Mouse (Mus musculus) ES-Bruce4 (cell line): ENCODE results near the gene Ctdnep1.

Experiments
- CTCF ChIP-seq: IDR thresholded peaks from one replicate; pipeline ENCODE4 v1.8.1; 2011; ENCODE audit warnings: low read depth, low read length
- EP300 ChIP-seq: IDR thresholded peaks from 2 replicates; pipeline ENCODE4 v1.6.1; 2011; ENCODE audit warnings: low read depth, low read length; ENCODE audit not compliant: insufficient read depth
- POLR2A ChIP-seq: IDR thresholded peaks from one replicate; pipeline ENCODE4 v1.8.1; 2011; ENCODE audit warnings: low read length; ENCODE audit not compliant: insufficient read depth

DNA sequence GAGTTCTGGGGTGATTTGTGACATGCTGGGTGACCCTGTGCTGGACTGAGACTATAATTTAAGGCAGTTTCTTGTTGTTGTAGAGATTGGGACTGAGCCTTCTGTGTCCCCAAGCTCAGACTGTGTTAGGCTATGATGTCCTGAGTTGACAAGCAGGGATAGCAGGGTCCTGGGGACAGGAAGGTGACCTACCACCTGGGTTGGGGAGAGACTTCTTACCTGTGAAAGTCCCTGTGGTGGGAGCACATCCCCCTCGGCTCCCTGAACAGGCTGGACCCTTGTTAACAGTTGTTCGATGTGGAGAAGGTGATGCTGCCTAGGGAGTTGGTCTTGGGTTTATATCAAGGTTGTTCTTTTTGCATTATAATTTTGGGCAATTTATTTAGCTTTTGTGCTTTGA lies 21.5 kb downstream of the Ctdnep1 start:
- TF ChIP-seq EP300 (no peak), CTCF (no peak), POLR2A (no peak)
